Mouse (Mus musculus) myocyte (in vitro differentiated cells): ENCODE data around the gene Palld.

ENCODE experiments used
- MAX ChIP-seq: IDR thresholded peaks from one replicate; pipeline ENCODE4 v1.6.1; 2011; ENCODE audit warnings: low read depth, mild to moderate bottlenecking, control low read depth
- MYOG ChIP-seq, 3 experiments: IDR thresholded peaks; one replicate each; pipeline ENCODE4 v1.6.1; 2011; ENCODE audit warnings: control low read depth in 2 of 3, low read depth in 2 of 3, mild to moderate bottlenecking in 2 of 3; ENCODE audit not compliant: insufficient read length in 2 of 3, control insufficient read depth in 1 of 3, insufficient read depth in 1 of 3
- POLR2A ChIP-seq: IDR thresholded peaks from one replicate; pipeline ENCODE4 v1.6.1; 2011; ENCODE audit warnings: low read depth, mild to moderate bottlenecking, control low read depth, moderate library complexity; ENCODE audit not compliant: insufficient read length
- REST ChIP-seq: IDR thresholded peaks from one replicate; pipeline ENCODE4 v1.6.1; 2011; ENCODE audit warnings: mild to moderate bottlenecking, control low read depth, moderate library complexity; ENCODE audit not compliant: insufficient read depth, insufficient read length
- TCF12 ChIP-seq: IDR thresholded peaks from one replicate; pipeline ENCODE4 v1.6.1; 2011; ENCODE audit warnings: mild to moderate bottlenecking, control low read depth; ENCODE audit not compliant: poor library complexity, insufficient read depth, severe bottlenecking

DNA sequence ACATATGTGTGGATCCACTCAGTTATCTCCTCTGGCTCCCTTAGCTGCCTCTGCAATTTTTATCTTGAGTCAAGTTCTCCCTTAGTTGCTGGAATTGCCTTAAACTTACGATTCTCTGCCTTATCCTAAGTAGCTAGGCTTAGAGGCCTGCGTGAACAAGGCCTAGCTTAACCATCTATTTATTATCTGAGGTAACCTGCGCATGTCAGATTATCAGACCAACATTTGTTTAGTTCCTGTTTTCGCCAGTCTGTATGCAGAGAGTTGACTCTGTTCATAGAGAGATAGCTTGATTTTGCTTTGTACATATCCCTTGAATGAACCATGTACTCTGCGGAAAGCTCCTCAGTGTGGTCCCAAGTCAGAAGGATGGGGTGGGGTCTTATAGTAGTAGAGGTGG, 113.2 kb downstream of the Palld start:
- no peak for TF ChIP-seq REST
- no peak for TF ChIP-seq POLR2A
- no peak for TF ChIP-seq MYOG (IDR thresholded peaks at IDR 0.05; ENCODE audit: control insufficient read depth in 1 of 3, insufficient read depth in 1 of 3, insufficient read length in 2 of 3, low read depth in 2 of 3)
- TF ChIP-seq TCF12 = no peak
- TF ChIP-seq MAX = no peak
